In the genomic region with DNA sequence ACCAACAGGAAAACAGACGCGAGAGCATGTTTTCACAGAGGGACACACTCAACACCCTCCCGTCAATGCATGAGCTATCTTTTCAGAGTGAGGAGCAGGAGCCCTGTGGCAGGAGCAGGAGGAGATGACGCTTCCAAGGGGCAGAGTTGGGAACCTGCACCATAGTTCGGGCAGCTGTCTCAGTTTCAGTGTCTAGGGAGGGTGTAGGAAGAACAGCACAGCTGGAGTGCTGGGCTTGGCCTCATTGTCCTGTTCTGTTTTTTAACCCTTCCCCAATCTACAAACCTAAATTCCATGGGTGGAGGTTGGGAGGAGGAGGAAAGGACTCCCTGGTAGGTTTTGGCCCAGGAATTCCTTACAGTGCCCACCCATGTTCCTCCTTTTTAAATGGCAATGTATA, we compare ENCODE assay signal across 33 mouse cellular contexts. TPM values are rescaled to one million over a fixed set of nuclear protein-coding genes. Genes with fewer than 3 reads are reported as not detected.
DNase-seq lines count a peak whose midpoint lies in the region; ATAC-seq and TF ChIP-seq lines count a peak whose summit lies in the region.
"Had no signal": no experiment of that assay in that cellular context is flagged by ENCODE, and none has a peak within 500 bp of the region (broad histone marks: within the 10 kb centered on the region; RNA-seq: fewer than 3 reads in every experiment).

No protein-coding gene starts in this region.

- H3K4me1 ChIP-seq in kidney, adult 2 months (ENCODE audit: control insufficient read depth, insufficient read depth, low read length): peaks cover 8% of the 10 kb centered on the region; the same call in 1 of the 2 replicates
- H3K4me1 ChIP-seq in brown adipose tissue, adult 24 weeks (ENCODE audit: control insufficient read depth, insufficient read depth, insufficient read length, low read length): no peaks in the 10 kb centered on the region; the same call in 1 of the 2 replicates
- no peaks in the 10 kb centered on the region for H3K4me1 ChIP-seq in stomach, postnatal 0 days (replicated peaks; ENCODE audit: control insufficient read depth, insufficient read depth)
- H3K4me1 ChIP-seq: forebrain, embryonic 12.5 days; hindbrain, embryonic 15.5 days; liver, embryonic 12.5 days; megakaryocyte, embryonic 14.5 days; midbrain, embryonic 12.5 days; neural tube, embryonic 12.5 days had no signal

- no peak for DNase-seq in kidney, adult 2 months
- DNase-seq in kidney, adult 9 months: no peak
- DNase-seq in ES-CJ7 (ENCODE audit: low read depth, low spot score): peak; percentile 88
- DNase-seq in stomach, postnatal 0 days (ENCODE audit: low spot score): no peak
- no peak for DNase-seq in cerebellum, adult 9-11 months
- DNase-seq: adrenal gland, adult 8-10 months; cerebellum, adult 11-12 months; cerebellum, postnatal 10 days; forebrain, postnatal 0 days; gastrocnemius, postnatal 10 days; heart, postnatal 4 days; layer of hippocampus, postnatal 36 days; left cerebral cortex, postnatal 4 days; liver, postnatal 0 days; lung, postnatal 36 days; right cerebral cortex, adult 18-20 months; thymus, adult 2 months; thymus, postnatal 4 days had no signal

- no peaks in the 10 kb centered on the region for H3K36me3 ChIP-seq in kidney, adult 2 months (ENCODE audit: control insufficient read depth, insufficient read depth, low read length)
- no peaks in the 10 kb centered on the region for H3K36me3 ChIP-seq in stomach, postnatal 0 days (ENCODE audit: control insufficient read depth, insufficient read depth, low read length)
- H3K36me3 ChIP-seq: forebrain, embryonic 12.5 days; G1E; hindbrain, embryonic 15.5 days; liver, embryonic 12.5 days; midbrain, embryonic 12.5 days; neural tube, embryonic 12.5 days had no signal

- H3K9ac ChIP-seq in stomach, postnatal 0 days (ENCODE audit: low read length): no peak overlapping the region
- H3K9ac ChIP-seq: forebrain, embryonic 12.5 days; forebrain, postnatal 0 days; hindbrain, embryonic 15.5 days; liver, embryonic 12.5 days; liver, postnatal 0 days; midbrain, embryonic 12.5 days; neural tube, embryonic 12.5 days had no signal

- H3K4me3 ChIP-seq in kidney, adult 2 months (ENCODE audit: insufficient read depth, low read depth, low read length): no peak overlapping the region
- H3K4me3 ChIP-seq in brown adipose tissue, adult 24 weeks (ENCODE audit: insufficient read depth, low read depth, low read length): no peak overlapping the region
- no peak overlapping the region for H3K4me3 ChIP-seq in stomach, postnatal 0 days (ENCODE audit: low read depth, low read length)
- H3K4me3 ChIP-seq: forebrain, embryonic 12.5 days; hindbrain, embryonic 15.5 days; liver, embryonic 12.5 days; megakaryocyte, embryonic 14.5 days; midbrain, embryonic 12.5 days; myocyte; neural tube, embryonic 12.5 days had no signal

- 59% methylated on average over 5 of the region's 5 CpGs for WGBS in kidney, adult 2 months
- WGBS in stomach, postnatal 0 days: 66% methylated on average over 5 of the region's 5 CpGs

- TF ChIP-seq CTCF in kidney, adult 2 months (conservative IDR thresholded peaks at IDR 0.05; ENCODE audit: insufficient read depth, insufficient read length, low read depth, low read length): no peak
- TF ChIP-seq CTCF in stomach, postnatal 0 days (IDR thresholded peaks at IDR 0.05; ENCODE audit: low read depth): no peak

- no peak for TF ChIP-seq EP300 in stomach, postnatal 0 days (optimal IDR thresholded peaks at IDR 0.05)

- no peak for ATAC-seq in stomach, postnatal 0 days (ENCODE audit: low FRiP score, low TSS enrichment)
- no peak for ATAC-seq in erythroblast, adult 5-6 weeks (replicated peaks; ENCODE audit: low FRiP score, poor library complexity, severe bottlenecking)
- ATAC-seq: activated CD4-positive, CD25-positive, alpha-beta regulatory T cell, adult 4 months; forebrain, postnatal 0 days; inflammation-experienced regulatory T-cells, adult 6 months; liver, embryonic 12.5 days; liver, postnatal 0 days had no signal

- no peak for TF ChIP-seq POLR2A in kidney, adult 2 months (IDR thresholded peaks at IDR 0.05; ENCODE audit: low read depth, low read length)

- no peak overlapping the region for H3K4me2 ChIP-seq in stomach, postnatal 0 days (replicated peaks; ENCODE audit: low read depth)
- H3K4me2 ChIP-seq: forebrain, embryonic 12.5 days; heart, embryonic 11.5 days; hindbrain, embryonic 15.5 days; liver, embryonic 12.5 days; midbrain, embryonic 12.5 days; neural tube, embryonic 12.5 days had no signal

- no peaks in the 10 kb centered on the region for H3K9me3 ChIP-seq in stomach, postnatal 0 days (ENCODE audit: control insufficient read depth, low read length)
- H3K9me3 ChIP-seq: forebrain, embryonic 12.5 days; G1E; hindbrain, embryonic 15.5 days; liver, embryonic 12.5 days; midbrain, embryonic 12.5 days; neural tube, embryonic 12.5 days had no signal

- no peaks in the 10 kb centered on the region for H3K27me3 ChIP-seq in kidney, adult 2 months (replicated peaks; ENCODE audit: control insufficient read depth, insufficient read depth, low read length)
- no peaks in the 10 kb centered on the region for H3K27me3 ChIP-seq in stomach, postnatal 0 days (ENCODE audit: control insufficient read depth, insufficient read depth, low read length)
- H3K27me3 ChIP-seq: forebrain, embryonic 12.5 days; hindbrain, embryonic 15.5 days; liver, embryonic 12.5 days; midbrain, embryonic 12.5 days; neural tube, embryonic 12.5 days had no signal

- peak overlapping the region; percentile 72; the same call in 1 of the 2 replicates for H3K27ac ChIP-seq in kidney, adult 2 months (ENCODE audit: insufficient read depth, low read depth, low read length)
- H3K27ac ChIP-seq in brown adipose tissue, adult 24 weeks (replicated peaks; ENCODE audit: low read depth, low read length): peak overlapping the region; percentile 20; the same call in 1 of the 2 replicates
- H3K27ac ChIP-seq in stomach, postnatal 0 days (replicated peaks): peak overlapping the region; percentile 35; the same call in 1 of the 2 replicates
- H3K27ac ChIP-seq: forebrain, embryonic 12.5 days; hindbrain, embryonic 15.5 days; liver, embryonic 12.5 days; midbrain, embryonic 12.5 days; neural tube, embryonic 12.5 days had no signal

RNA-seq across cellular contexts. Expression of gene Tmem45b, which starts 25.4 kb away (rescaled TPM):
- polyA plus RNA-seq in kidney, adult 2 months (2012; rRNA removed): 67.2 and 73.5 TPM in 2 replicates
- 471 and 724 TPM in 2 replicates for polyA plus RNA-seq in brown adipose tissue, adult 24 weeks (2012; ENCODE audit: insufficient read depth, insufficient read length, missing spikeins)
- polyA plus RNA-seq in stomach, postnatal 0 days (2015; fragmentation: Nextera tagmentation; extraction: Ambion mirVana): 106 and 110 TPM in 2 replicates
- total RNA-seq in erythroblast, adult 5-6 weeks (2015; ENCODE audit: low replicate concordance): not detected in 2 replicates
- not detected in 2 replicates for total RNA-seq in erythroblast, adult 5-6 weeks (2017; ENCODE audit: low replicate concordance)
- total RNA-seq: forebrain, postnatal 0 days; layer of hippocampus, postnatal 36 days; left cerebral cortex, postnatal 4 days; midbrain, postnatal 0 days had no signal
- polyA plus RNA-seq: activated CD4-positive, CD25-positive, alpha-beta regulatory T cell, adult 4 months; G1E; heart, embryonic 11.5 days; hindbrain, embryonic 15.5 days; limb, embryonic 14.5 days; liver, embryonic 12.5 days; midbrain, embryonic 12.5 days; myocyte; neural tube, embryonic 12.5 days had no signal

RNA-seq across cellular contexts. Expression of gene Nfrkb, which starts 52.8 kb away (rescaled TPM):
- 12.4 and 13.8 TPM in 2 replicates for polyA plus RNA-seq in kidney, adult 2 months (2012; rRNA removed)
- polyA plus RNA-seq in brown adipose tissue, adult 24 weeks (2012; ENCODE audit: insufficient read depth, insufficient read length, missing spikeins): 4.2 and 6.8 TPM in 2 replicates
- polyA plus RNA-seq in stomach, postnatal 0 days (2015; fragmentation: Nextera tagmentation; extraction: Ambion mirVana): 8.7 and 9.0 TPM in 2 replicates
- 8.3 and 9.0 TPM in 2 replicates for total RNA-seq in erythroblast, adult 5-6 weeks (2015; ENCODE audit: low replicate concordance)
- total RNA-seq in erythroblast, adult 5-6 weeks (2017; ENCODE audit: low replicate concordance): 10.3 and 14.1 TPM in 2 replicates

Comparison
In these comparisons a context has a peak if more than half of its experiments do, and no peak if none do; other contexts are left out.
1. H3K27ac ChIP-seq: peak in every context shown above with its lines; median percentile 72 in kidney, adult 2 months; 35 in stomach, postnatal 0 days; 20 in brown adipose tissue, adult 24 weeks.